Mouse (Mus musculus) stomach, embryonic 16.5 days (tissue): ENCODE measurements at regions not wholly inside any gene's neighbourhood (a gene's known extent, or its start where the extent isn't known, plus 50 kb on each side); places are given as distances from the start of the nearest gene placed in this dataset.

Source experiments
- ATAC-seq: fragments of 200-750 bp; cut with Nextera tagmentation; 2 replicates; pipeline ENCODE4 v1.8.0; 2017; ENCODE audit warnings: moderate number of reproducible peaks, moderate TSS enrichment; ENCODE audit not compliant: insufficient read depth, low FRiP score
- H3K27ac ChIP-seq: fragments of 300-500 bp; sonication (generic); 2 replicates; pipeline ENCODE4 v1.5.1; 2014; ENCODE audit warnings: low read length
- H3K27me3 ChIP-seq: fragments of 300-500 bp; sonication (generic); 2 replicates; pipeline ENCODE4 v1.6.1; 2014; ENCODE audit warnings: low read length, control low read depth, mixed read lengths; ENCODE audit not compliant: control insufficient read depth, insufficient read depth
- H3K36me3 ChIP-seq: fragments of 300-500 bp; sonication (generic); 2 replicates; pipeline ENCODE4 v1.6.1; 2014; ENCODE audit warnings: low read length; ENCODE audit not compliant: control insufficient read depth, insufficient read depth
- H3K4me1 ChIP-seq: fragments of 300-500 bp; sonication (generic); 2 replicates; pipeline ENCODE4 v1.6.1; 2014; ENCODE audit warnings: low read length, control low read depth, mixed read lengths; ENCODE audit not compliant: control insufficient read depth, insufficient read depth
- H3K4me2 ChIP-seq: fragments of 300-500 bp; sonication (generic); 2 replicates; pipeline ENCODE4 v1.6.1; 2014; ENCODE audit warnings: low read depth, low read length, mixed read lengths
- H3K4me3 ChIP-seq: fragments of 300-500 bp; sonication (generic); replicated peaks from 2 replicates; pipeline ENCODE4 v1.5.1; 2014; ENCODE audit warnings: mild to moderate bottlenecking, low read length
- H3K9ac ChIP-seq: fragments of 300-500 bp; sonication (generic); 2 replicates; pipeline ENCODE4 v1.6.1; 2014; ENCODE audit warnings: low read length
- H3K9me3 ChIP-seq: fragments of 300-500 bp; sonication (generic); replicated peaks from 2 replicates; pipeline ENCODE4 v1.6.1; 2016; ENCODE audit warnings: low read length, control low read depth; ENCODE audit not compliant: control insufficient read depth
- WGBS: fragments of 180-500 bp; shearing (Covaris S2); extraction: QIAGEN DNeasy Blood & Tissue Kit; methylation state at CpG from one replicate; pipeline ENCODE4 v1.1.7; 2014; 5-methylcytosine and 5-hydroxymethylcytosine counted together

GRCm38 (mm10) chr6:148539207-148539960, 95.2 kb upstream of the Tmtc1 start:
- H3K9ac ChIP-seq = no peak overlapping the region
- H3K4me3 ChIP-seq = no peak overlapping the region
- no peaks in the 10 kb centered on the region for H3K9me3 ChIP-seq
- no peaks in the 10 kb centered on the region for H3K36me3 ChIP-seq
- H3K27ac ChIP-seq = no peak overlapping the region
- no peak for ATAC-seq
- H3K4me2 ChIP-seq = no peak overlapping the region
- H3K27me3 ChIP-seq = no peaks in the 10 kb centered on the region
- 0 out of 2 replicates have a peak, but pooled peaks cover 2% of the 10 kb centered on the region for H3K4me1 ChIP-seq
- WGBS = 42% methylated on average over 4 of the region's 4 CpGs

- no peak overlapping the region for H3K9ac ChIP-seq
- no peak overlapping the region for H3K4me2 ChIP-seq
- no peaks in the 10 kb centered on the region for H3K27me3 ChIP-seq
- H3K4me1 ChIP-seq = 0 out of 2 replicates have a peak, but pooled peaks cover 2% of the 10 kb centered on the region
- H3K9me3 ChIP-seq = no peaks in the 10 kb centered on the region
- H3K36me3 ChIP-seq = no peaks in the 10 kb centered on the region
- H3K27ac ChIP-seq = no peak overlapping the region
- 71% methylated on average over 4 of the region's 4 CpGs for WGBS
- ATAC-seq = no peak
- no peak overlapping the region for H3K4me3 ChIP-seq
Measured at GRCm38 (mm10) chr6:148534364-148534763, 90.2 kb upstream of the Tmtc1 start.

- Histone ChIP-seq H3K4me3 (no peak overlapping the region), H3K4me2 (no peak overlapping the region), H3K9ac (no peak overlapping the region), H3K36me3 (no peaks in the 10 kb centered on the region), H3K27ac (no peak overlapping the region), H3K27me3 (no peaks in the 10 kb centered on the region), H3K4me1 (0 out of 2 replicates have a peak, but pooled peaks cover 2% of the 10 kb centered on the region), H3K9me3 (no peaks in the 10 kb centered on the region)
- no peak for ATAC-seq
- WGBS = 85% methylated on average over 1 of the region's 1 CpGs
Measured at GRCm38 (mm10) chr6:148531068-148531467, 86.9 kb upstream of the Tmtc1 start.

- H3K9me3 ChIP-seq = no peaks in the 10 kb centered on the region
- H3K27me3 ChIP-seq = no peaks in the 10 kb centered on the region
- WGBS = 86% methylated on average over 2 of the region's 2 CpGs
- no peaks in the 10 kb centered on the region for H3K4me1 ChIP-seq
- no peak for ATAC-seq
- no peak overlapping the region for H3K27ac ChIP-seq
- no peaks in the 10 kb centered on the region for H3K36me3 ChIP-seq
- H3K4me3 ChIP-seq = no peak overlapping the region
- H3K4me2 ChIP-seq = no peak overlapping the region
- no peak overlapping the region for H3K9ac ChIP-seq
Measured at GRCm38 (mm10) chr6:148528611-148529010, 84.4 kb upstream of the Tmtc1 start.

GRCm38 (mm10) chr6:148522893-148523292, 78.7 kb upstream of the Tmtc1 start:
- no peaks in the 10 kb centered on the region for H3K4me1 ChIP-seq
- WGBS = 49% methylated on average over 1 of the region's 1 CpGs
- H3K27ac ChIP-seq = no peak overlapping the region
- H3K9ac ChIP-seq = no peak overlapping the region
- no peaks in the 10 kb centered on the region for H3K27me3 ChIP-seq
- H3K9me3 ChIP-seq = no peaks in the 10 kb centered on the region
- no peaks in the 10 kb centered on the region for H3K36me3 ChIP-seq
- no peak overlapping the region for H3K4me2 ChIP-seq
- no peak overlapping the region for H3K4me3 ChIP-seq
- no peak for ATAC-seq

GRCm38 (mm10) chr6:148517536-148518245, 73.5 kb upstream of the Tmtc1 start:
- 64% methylated on average over 2 of the region's 2 CpGs for WGBS
- H3K4me3 ChIP-seq = no peak overlapping the region
- no peak for ATAC-seq
- H3K4me2 ChIP-seq = no peak overlapping the region
- H3K27me3 ChIP-seq = no peaks in the 10 kb centered on the region
- H3K4me1 ChIP-seq = no peaks in the 10 kb centered on the region
- H3K9me3 ChIP-seq = no peaks in the 10 kb centered on the region
- no peak overlapping the region for H3K27ac ChIP-seq
- H3K36me3 ChIP-seq = no peaks in the 10 kb centered on the region
- no peak overlapping the region for H3K9ac ChIP-seq

- 80% methylated on average over 4 of the region's 4 CpGs for WGBS
- H3K4me1 ChIP-seq = no peaks in the 10 kb centered on the region
- no peak overlapping the region for H3K4me3 ChIP-seq
- H3K27ac ChIP-seq = no peak overlapping the region
- no peak overlapping the region for H3K4me2 ChIP-seq
- ATAC-seq = no peak
- H3K9me3 ChIP-seq = no peaks in the 10 kb centered on the region
- H3K27me3 ChIP-seq = no peaks in the 10 kb centered on the region
- H3K36me3 ChIP-seq = no peaks in the 10 kb centered on the region
- H3K9ac ChIP-seq = no peak overlapping the region
Measured at GRCm38 (mm10) chr6:148516654-148517053, 72.5 kb upstream of the Tmtc1 start.

- Histone ChIP-seq H3K36me3 (no peaks in the 10 kb centered on the region), H3K9ac (no peak overlapping the region), H3K4me3 (no peak overlapping the region), H3K4me2 (no peak overlapping the region), H3K4me1 (no peaks in the 10 kb centered on the region), H3K27ac (no peak overlapping the region), H3K9me3 (no peaks in the 10 kb centered on the region), H3K27me3 (no peaks in the 10 kb centered on the region)
- WGBS = 86% methylated on average over 6 of the region's 6 CpGs
- ATAC-seq = no peak
Measured at GRCm38 (mm10) chr6:148515105-148515504, 70.9 kb upstream of the Tmtc1 start.

GRCm38 (mm10) chr6:148514645-148515044, 70.5 kb upstream of the Tmtc1 start:
- no peak overlapping the region for H3K9ac ChIP-seq
- H3K4me3 ChIP-seq = no peak overlapping the region
- H3K27me3 ChIP-seq = no peaks in the 10 kb centered on the region
- no peak overlapping the region for H3K4me2 ChIP-seq
- H3K27ac ChIP-seq = no peak overlapping the region
- H3K36me3 ChIP-seq = no peaks in the 10 kb centered on the region
- 70% methylated on average over 1 of the region's 1 CpGs for WGBS
- H3K4me1 ChIP-seq = no peaks in the 10 kb centered on the region
- H3K9me3 ChIP-seq = no peaks in the 10 kb centered on the region
- no peak for ATAC-seq
